ENCODE assay signal across 16 mouse cellular contexts in genomic region chr2:14065704-14066650, GRCm38 (mm10).
"Had no signal": no experiment of that assay in that cellular context is flagged by ENCODE, and none has a peak within 500 bp of the region (broad histone marks: within the 10 kb centered on the region; RNA-seq: fewer than 3 reads in every experiment).

No protein-coding gene starts in this region.

- H3K27me3 ChIP-seq: kidney, embryonic 15.5 days; liver, embryonic 15.5 days; megakaryocyte, embryonic 14.5 days; midbrain, embryonic 12.5 days; neural tube, embryonic 15.5 days had no signal

- H3K27ac ChIP-seq: kidney, embryonic 15.5 days; left cerebral cortex, adult 2 months; limb, embryonic 10.5 days; liver, embryonic 15.5 days; macrophage; midbrain, embryonic 12.5 days; neural tube, embryonic 15.5 days had no signal

- H3K36me3 ChIP-seq: kidney, embryonic 15.5 days; limb, embryonic 10.5 days; liver, embryonic 15.5 days; midbrain, embryonic 12.5 days; neural tube, embryonic 15.5 days had no signal

- H3K9me3 ChIP-seq: kidney, embryonic 15.5 days; limb, embryonic 10.5 days; liver, embryonic 15.5 days; midbrain, embryonic 12.5 days; neural tube, embryonic 15.5 days had no signal

- H3K4me3 ChIP-seq: kidney, embryonic 15.5 days; left cerebral cortex, adult 2 months; limb, embryonic 10.5 days; liver, embryonic 15.5 days; megakaryocyte, embryonic 14.5 days; midbrain, embryonic 12.5 days; neural tube, embryonic 15.5 days had no signal

- H3K9ac ChIP-seq: kidney, embryonic 15.5 days; liver, embryonic 15.5 days; lung, embryonic 14.5 days; midbrain, embryonic 12.5 days; neural tube, embryonic 15.5 days had no signal

- H3K4me2 ChIP-seq: kidney, embryonic 15.5 days; liver, embryonic 11.5 days; liver, embryonic 15.5 days; lung, embryonic 14.5 days; midbrain, embryonic 12.5 days; neural tube, embryonic 15.5 days had no signal

- H3K4me1 ChIP-seq: kidney, embryonic 15.5 days; limb, embryonic 10.5 days; midbrain, embryonic 12.5 days; neural tube, embryonic 15.5 days had no signal

- DNase-seq: kidney, adult 2 months; kidney, postnatal 14 days; lung, embryonic 14.5 days; lung, postnatal 14 days; right cerebral cortex, postnatal 4 days; thymus, adult 2 months; thymus, postnatal 25 days had no signal
